Mouse (Mus musculus): ENCODE data around the gene Anapc2. TPM values are rescaled to one million over a fixed set of nuclear protein-coding genes. Genes with fewer than 3 reads are reported as not detected.
"Not testable (repeated sequence)": the region's sequence is repeated elsewhere in the genome, so short reads cannot be mapped to it uniquely, and the experiment has no call there.

The Anapc2 gene
- polyA plus RNA-seq, 1 experiment from 2014 or later: 114 TPM

- DNase-seq (ENCODE audit: low spot score) (no peak), ATAC-seq (ENCODE audit: low FRiP score) (no peak)
- Histone ChIP-seq H3K36me3 (replicated peaks; ENCODE audit: control insufficient read depth, insufficient read depth) (peaks cover 52% of the 10 kb centered on the region), H3K9ac (no peak overlapping the region), H3K27me3 (ENCODE audit: control insufficient read depth, insufficient read depth, low read length) (no peaks in the 10 kb centered on the region), H3K4me1 (replicated peaks; ENCODE audit: control insufficient read depth, insufficient read depth, low read length) (peaks cover 15% of the 10 kb centered on the region), H3K9me3 (ENCODE audit: control insufficient read depth, low read length) (no peaks in the 10 kb centered on the region), H3K4me3 (replicated peaks; ENCODE audit: low read length) (no peak overlapping the region), H3K4me2 (replicated peaks) (no peak overlapping the region), H3K27ac (no peak overlapping the region)
- WGBS: 93% methylated on average over 1 of the region's 1 CpGs
Observed at GRCm38 (mm10) chr2:25252331-25252730, 19.9 kb upstream of the Anapc2 start.

- Histone ChIP-seq H3K4me2 (replicated peaks) (peak within 1 kb of the TSS; percentile 100), H3K4me3 (replicated peaks; ENCODE audit: low read length) (peak within 1 kb of the TSS; percentile 70), H3K36me3 (replicated peaks; ENCODE audit: control insufficient read depth, insufficient read depth) (peaks cover 23% of the 10 kb centered on the region), H3K27me3 (ENCODE audit: control insufficient read depth, insufficient read depth, low read length) (no peaks in the 10 kb centered on the region), H3K9me3 (ENCODE audit: control insufficient read depth, low read length) (no peaks in the 10 kb centered on the region), H3K4me1 (replicated peaks; ENCODE audit: control insufficient read depth, insufficient read depth, low read length) (peaks cover 15% of the 10 kb centered on the region), H3K9ac (peak within 1 kb of the TSS; percentile 73), H3K27ac (peak within 1 kb of the TSS; percentile 72)
- DNase-seq (ENCODE audit: low spot score) (peak; percentile 94), ATAC-seq (ENCODE audit: low FRiP score) (peak; percentile 90)
- WGBS: under 1% methylated on average over 39 of the region's 39 CpGs
Observed at GRCm38 (mm10) chr2:25255284-25255779, 16.9 kb upstream of the Anapc2 start, which contains the start of gene Tmem203. Tmem203 (plus strand) TSS chr2:25255439.

GRCm38 (mm10) chr2:25256443-25257109 is 15.7 kb upstream of the Anapc2 start:
- H3K36me3 ChIP-seq (replicated peaks; ENCODE audit: control insufficient read depth, insufficient read depth): peaks cover 12% of the 10 kb centered on the region

GRCm38 (mm10) chr2:25257250-25257649 is 15.0 kb upstream of the Anapc2 start:
- 91% methylated on average over 5 of the region's 5 CpGs for WGBS

More at GRCm38 (mm10) chr2:25256443-25257109, 15.7 kb upstream of the Anapc2 start:
- ATAC-seq (ENCODE audit: low FRiP score); H3K27me3 ChIP-seq (ENCODE audit: control insufficient read depth, insufficient read depth, low read length); DNase-seq (ENCODE audit: low spot score); H3K27ac ChIP-seq; H3K9me3 ChIP-seq (ENCODE audit: control insufficient read depth, low read length): not testable (repeated sequence)
- peak overlapping the region; percentile 70 for H3K4me3 ChIP-seq (replicated peaks; ENCODE audit: low read length)
- 61% methylated on average over 11 of the region's 12 CpGs for WGBS
- peak overlapping the region; percentile 73 for H3K9ac ChIP-seq
- peak overlapping the region; percentile 100 for H3K4me2 ChIP-seq (replicated peaks)
- peaks cover 15% of the 10 kb centered on the region for H3K4me1 ChIP-seq (replicated peaks; ENCODE audit: control insufficient read depth, insufficient read depth, low read length)

GRCm38 (mm10) chr2:25258887-25259286 is 13.4 kb upstream of the Anapc2 start:
- Histone ChIP-seq H3K27me3 (ENCODE audit: control insufficient read depth, insufficient read depth, low read length) (0 out of 2 replicates have a peak, but pooled peaks cover under 1% of the 10 kb centered on the region), H3K36me3 (replicated peaks; ENCODE audit: control insufficient read depth, insufficient read depth) (no peaks in the 10 kb centered on the region), H3K27ac (no peak overlapping the region), H3K4me2 (replicated peaks) (no peak overlapping the region), H3K4me3 (replicated peaks; ENCODE audit: low read length) (no peak overlapping the region), H3K4me1 (replicated peaks; ENCODE audit: control insufficient read depth, insufficient read depth, low read length) (peaks cover 23% of the 10 kb centered on the region), H3K9ac (no peak overlapping the region), H3K9me3 (ENCODE audit: control insufficient read depth, low read length) (no peaks in the 10 kb centered on the region)
- DNase-seq (ENCODE audit: low spot score) (no peak), ATAC-seq (ENCODE audit: low FRiP score) (no peak)
- WGBS: 47% methylated on average over 2 of the region's 2 CpGs

More at GRCm38 (mm10) chr2:25257250-25257649, 15.0 kb upstream of the Anapc2 start:
- not testable (repeated sequence) for ATAC-seq (ENCODE audit: low FRiP score); H3K36me3 ChIP-seq (replicated peaks; ENCODE audit: control insufficient read depth, insufficient read depth); H3K9me3 ChIP-seq (ENCODE audit: control insufficient read depth, low read length); DNase-seq (ENCODE audit: low spot score); H3K27ac ChIP-seq; H3K4me2 ChIP-seq (replicated peaks); H3K9ac ChIP-seq; H3K4me3 ChIP-seq (replicated peaks; ENCODE audit: low read length); H3K27me3 ChIP-seq (ENCODE audit: control insufficient read depth, insufficient read depth, low read length)
- peaks cover 15% of the 10 kb centered on the region for H3K4me1 ChIP-seq (replicated peaks; ENCODE audit: control insufficient read depth, insufficient read depth, low read length)

- Histone ChIP-seq H3K4me1 (replicated peaks; ENCODE audit: control insufficient read depth, insufficient read depth, low read length) (peaks cover 37% of the 10 kb centered on the region), H3K27ac (peak overlapping the region; percentile 80), H3K27me3 (ENCODE audit: control insufficient read depth, insufficient read depth, low read length) (0 out of 2 replicates have a peak, but pooled peaks cover 6% of the 10 kb centered on the region), H3K4me3 (replicated peaks; ENCODE audit: low read length) (peak overlapping the region; percentile 84), H3K36me3 (replicated peaks; ENCODE audit: control insufficient read depth, insufficient read depth) (no peaks in the 10 kb centered on the region), H3K9me3 (ENCODE audit: control insufficient read depth, low read length) (no peaks in the 10 kb centered on the region), H3K9ac (peak overlapping the region; percentile 61), H3K4me2 (replicated peaks) (peak overlapping the region; percentile 100)
- ATAC-seq (ENCODE audit: low FRiP score) (no peak), DNase-seq (ENCODE audit: low spot score) (no peak)
- 54% methylated on average over 11 of the region's 12 CpGs for WGBS
Observed at GRCm38 (mm10) chr2:25261870-25262269, 10.4 kb upstream of the Anapc2 start.

- peak within 1 kb of the TSS; percentile 83 for H3K9ac ChIP-seq
- H3K4me1 ChIP-seq (replicated peaks; ENCODE audit: control insufficient read depth, insufficient read depth, low read length): peaks cover 41% of the 10 kb centered on the region
- peak within 1 kb of the TSS; percentile 100 for H3K4me2 ChIP-seq (replicated peaks)
- DNase-seq (ENCODE audit: low spot score) (peak; percentile 93), ATAC-seq (ENCODE audit: low FRiP score) (peak; percentile 98)
- H3K9me3 ChIP-seq (ENCODE audit: control insufficient read depth, low read length): no peaks in the 10 kb centered on the region
- 0 out of 2 replicates have a peak, but pooled peaks cover 6% of the 10 kb centered on the region for H3K27me3 ChIP-seq (ENCODE audit: control insufficient read depth, insufficient read depth, low read length)
- no peaks in the 10 kb centered on the region for H3K36me3 ChIP-seq (replicated peaks; ENCODE audit: control insufficient read depth, insufficient read depth)
- H3K4me3 ChIP-seq (replicated peaks; ENCODE audit: low read length): peak within 1 kb of the TSS; percentile 84
- WGBS: under 1% methylated on average over 27 of the region's 39 CpGs
- peak within 1 kb of the TSS; percentile 80 for H3K27ac ChIP-seq
Observed at GRCm38 (mm10) chr2:25262291-25262767, 9.9 kb upstream of the Anapc2 start, which contains the start of gene Tprn. Tprn (plus strand) TSS chr2:25262618.

GRCm38 (mm10) chr2:25262795-25263622 is 9.3 kb upstream of the Anapc2 start:
- under 1% methylated on average over 81 of the region's 82 CpGs for WGBS

More at GRCm38 (mm10) chr2:25262795-25263622, 9.3 kb upstream of the Anapc2 start:
- DNase-seq (ENCODE audit: low spot score): no peak
- H3K4me3 ChIP-seq (replicated peaks; ENCODE audit: low read length): peak overlapping the region; percentile 84
- peak overlapping the region; percentile 83 for H3K9ac ChIP-seq
- H3K27ac ChIP-seq: peak overlapping the region; percentile 79
- H3K4me2 ChIP-seq (replicated peaks): peak overlapping the region; percentile 100
- 0 out of 2 replicates have a peak, but pooled peaks cover 6% of the 10 kb centered on the region for H3K27me3 ChIP-seq (ENCODE audit: control insufficient read depth, insufficient read depth, low read length)
- H3K36me3 ChIP-seq (replicated peaks; ENCODE audit: control insufficient read depth, insufficient read depth): peaks cover 4% of the 10 kb centered on the region
- peak; percentile 46 for ATAC-seq (ENCODE audit: low FRiP score)
- no peaks in the 10 kb centered on the region for H3K9me3 ChIP-seq (ENCODE audit: control insufficient read depth, low read length)
- peaks cover 45% of the 10 kb centered on the region for H3K4me1 ChIP-seq (replicated peaks; ENCODE audit: control insufficient read depth, insufficient read depth, low read length)
